In genomic region chr6:87304486-87304885, GRCm38 (mm10) we compare ENCODE assay signal across 24 mouse cellular contexts. TPM values are rescaled to one million over a fixed set of nuclear protein-coding genes. Genes with fewer than 3 reads are reported as not detected.
DNase-seq lines count a peak whose midpoint lies in the region; ATAC-seq and TF ChIP-seq lines count a peak whose summit lies in the region.
"Had no signal": no experiment of that assay in that cellular context is flagged by ENCODE, and none has a peak within 500 bp of the region (broad histone marks: within the 10 kb centered on the region; RNA-seq: fewer than 3 reads in every experiment).

No protein-coding gene starts in this region.

- H3K36me3 ChIP-seq in lung, postnatal 0 days (ENCODE audit: insufficient read depth, low read length), result 0 out of 2 replicates have a peak, but pooled peaks cover 4% of the 10 kb centered on the region
- H3K36me3 ChIP-seq: heart, embryonic 12.5 days; hindbrain, embryonic 15.5 days had no signal

- no peak overlapping the region for H3K9ac ChIP-seq in lung, postnatal 0 days (replicated peaks; ENCODE audit: low read depth)
- H3K9ac ChIP-seq: heart, embryonic 12.5 days; hindbrain, embryonic 15.5 days had no signal

- H3K4me3 ChIP-seq in gastrocnemius, adult 2 months, result no peak overlapping the region
- no peak overlapping the region for H3K4me3 ChIP-seq in lung, postnatal 0 days (ENCODE audit: low read depth, low read length)
- H3K4me3 ChIP-seq: forebrain, embryonic 10.5 days; heart, embryonic 12.5 days; hindbrain, embryonic 15.5 days had no signal

- TF ChIP-seq CTCF in gastrocnemius, adult 2 months (IDR thresholded peaks at IDR 0.05), result no peak
- no peak for TF ChIP-seq CTCF in lung, postnatal 0 days (IDR thresholded peaks at IDR 0.05)

- no peak overlapping the region for H3K4me2 ChIP-seq in lung, postnatal 0 days (replicated peaks; ENCODE audit: low read depth, low read length)
- H3K4me2 ChIP-seq: heart, embryonic 12.5 days; hindbrain, embryonic 15.5 days had no signal

- no peaks in the 10 kb centered on the region for H3K4me1 ChIP-seq in lung, postnatal 0 days (ENCODE audit: insufficient read depth, low read depth, low read length)
- H3K4me1 ChIP-seq: heart, embryonic 12.5 days had no signal

- H3K9me3 ChIP-seq in lung, postnatal 0 days (ENCODE audit: low read length), result no peaks in the 10 kb centered on the region
- H3K9me3 ChIP-seq: forebrain, embryonic 10.5 days; heart, embryonic 12.5 days; hindbrain, embryonic 15.5 days had no signal

- H3K27ac ChIP-seq in gastrocnemius, adult 2 months, result peak overlapping the region; percentile 71
- 0 out of 2 replicates have a peak overlapping the region, but pooled peaks have one; percentile 20 for H3K27ac ChIP-seq in lung, postnatal 0 days (ENCODE audit: low read length)
- H3K27ac ChIP-seq: forebrain, embryonic 10.5 days; hindbrain, embryonic 15.5 days had no signal

- peak; percentile 51 for DNase-seq in gastrocnemius, adult 2 months
- DNase-seq in gastrocnemius, postnatal 36 days, result no peak
- DNase-seq in lung, postnatal 0 days (ENCODE audit: low spot score), result peak; percentile 37
- no peak for DNase-seq in lung, postnatal 4 days
- DNase-seq in fibroblast of lung, adult 2 months (ENCODE audit: low read depth), result peak; percentile 77
- DNase-seq: adrenal gland, adult 2 months; adrenal gland, postnatal 25 days; cerebellum, adult 18-20 months; cerebellum, adult 9-11 months had no signal

- 0 out of 2 replicates have a peak, but pooled peaks have one; percentile 16 for ATAC-seq in lung, postnatal 0 days
- ATAC-seq in frontal cortex, adult (ENCODE audit: low TSS enrichment), result no peak
- no peak for ATAC-seq in activated CD4-positive, CD25-positive, alpha-beta regulatory T cell, adult 4 months
- ATAC-seq: forebrain, embryonic 14.5 days; intestine, embryonic 16.5 days; Patski had no signal

- no peak for TF ChIP-seq EP300 in lung, postnatal 0 days (IDR thresholded peaks at IDR 0.05)

- intact Hi-C loops in gastrocnemius, adult 2 months (cut with DNase I), result no loop called here
- intact Hi-C loops in gastrocnemius, postnatal 36 days (cut with DNase I), result no loop called here

- H3K27me3 ChIP-seq in lung, postnatal 0 days (replicated peaks; ENCODE audit: insufficient read depth, low read length), result no peaks in the 10 kb centered on the region
- H3K27me3 ChIP-seq: CH12.LX; heart, embryonic 12.5 days; hindbrain, embryonic 15.5 days; Patski had no signal

- WGBS in lung, postnatal 0 days, result 73% methylated on average over 8 of the region's 8 CpGs

RNA-seq across cellular contexts. Expression of gene Antxr1, which starts 31.1 kb away (rescaled TPM):
- total RNA-seq in gastrocnemius, adult 2 months (2021), result 10 to 100 TPM in 1 of 2 experiments, 1 to 10 TPM in 1; 6.2 to 15.9 TPM
- 1 to 10 TPM; 8.6 to 9.5 TPM for total RNA-seq in gastrocnemius, postnatal 36 days (2021)
- 11.7 and 13.9 TPM in 2 replicates for polyA plus RNA-seq in lung, postnatal 0 days (2015; fragmentation: Nextera tagmentation; extraction: Ambion mirVana)
- polyA plus RNA-seq in activated CD4-positive, CD25-positive, alpha-beta regulatory T cell, adult 4 months (2017; shearing (Covaris generic)), result under 1 TPM in 1 of 2 experiments, not detected in 1; 0.37 TPM

RNA-seq across cellular contexts. Expression of gene Gkn1, which starts 46.3 kb away (rescaled TPM):
- not detected for total RNA-seq in gastrocnemius, adult 2 months (2021)
- not detected for total RNA-seq in gastrocnemius, postnatal 36 days (2021)
- 0.11 and 0.31 TPM in 2 replicates for polyA plus RNA-seq in lung, postnatal 0 days (2015; fragmentation: Nextera tagmentation; extraction: Ambion mirVana)
- polyA plus RNA-seq in activated CD4-positive, CD25-positive, alpha-beta regulatory T cell, adult 4 months (2017; shearing (Covaris generic)), result not detected
- total RNA-seq: adrenal gland, adult 2 months; adrenal gland, postnatal 25 days; CH12.LX; gastrocnemius, postnatal 4 days; heart, adult 8-10 months; heart, postnatal 25 days had no signal
- polyA plus RNA-seq: embryonic facial prominence, embryonic 11.5 days; forebrain, embryonic 10.5 days; forebrain, embryonic 14.5 days; heart, embryonic 12.5 days; heart, embryonic 16.5 days; hindbrain, embryonic 11.5 days; hindbrain, embryonic 15.5 days; intestine, embryonic 16.5 days; Patski had no signal

Comparison
In these comparisons a context has a peak if more than half of its experiments do, and no peak if none do; other contexts are left out.
1. DNase-seq: peak in gastrocnemius, adult 2 months (single experiment), lung, postnatal 0 days (single experiment) and fibroblast of lung, adult 2 months (single experiment); none in gastrocnemius, postnatal 36 days (0 of 2) and lung, postnatal 4 days (0 of 2).